Mouse (Mus musculus) limb, embryonic 15.5 days (tissue): Measurements from ENCODE around the gene Tbc1d17. TPM values are rescaled to one million over a fixed set of nuclear protein-coding genes. Genes with fewer than 3 reads are reported as not detected.

Source experiments
- ATAC-seq: fragments of 200-750 bp; cut with Nextera tagmentation; 2 replicates; pipeline ENCODE4 v1.8.0; 2017; ENCODE audit warnings: low read depth, moderate TSS enrichment; ENCODE audit not compliant: insufficient number of reproducible peaks, low FRiP score, low TSS enrichment
- H3K27ac ChIP-seq: fragments of 300-500 bp; sonication (generic); 2 replicates; pipeline ENCODE4 v1.5.1; 2015; ENCODE audit warnings: moderate library complexity, mild to moderate bottlenecking, inconsistent platforms
- H3K27me3 ChIP-seq: fragments of 300-500 bp; sonication (generic); 2 replicates; pipeline ENCODE4 v1.6.1; 2015; ENCODE audit warnings: inconsistent platforms
- H3K36me3 ChIP-seq: fragments of 300-500 bp; sonication (generic); 2 replicates; pipeline ENCODE4 v1.6.1; 2015; ENCODE audit warnings: inconsistent platforms
- H3K4me1 ChIP-seq: fragments of 300-500 bp; sonication (generic); 2 replicates; pipeline ENCODE4 v1.6.1; 2015; ENCODE audit warnings: inconsistent platforms
- H3K4me2 ChIP-seq: fragments of 300-500 bp; sonication (generic); 2 replicates; pipeline ENCODE4 v1.6.1; 2015; ENCODE audit warnings: mild to moderate bottlenecking, inconsistent platforms
- H3K4me3 ChIP-seq: fragments of 300-500 bp; sonication (generic); 2 replicates; pipeline ENCODE4 v1.5.1; 2015; ENCODE audit warnings: mild to moderate bottlenecking, inconsistent platforms
- H3K9ac ChIP-seq: fragments of 300-500 bp; sonication (generic); 2 replicates; pipeline ENCODE4 v1.6.1; 2015; ENCODE audit warnings: inconsistent platforms
- H3K9me3 ChIP-seq: fragments of 300-500 bp; sonication (generic); 2 replicates; pipeline ENCODE4 v1.6.1; 2016; ENCODE audit warnings: inconsistent platforms
- WGBS: fragments of 180-500 bp; shearing (Covaris S2); methylation state at CpG from one replicate; pipeline ENCODE4 v1.1.7; 2015; 5-methylcytosine and 5-hydroxymethylcytosine counted together
- polyA plus RNA-seq: library from polyadenylated mRNA; unstranded; fragments of >200 nt; fragmentation: Nextera tagmentation; extraction: Ambion mirVana; gene quantifications from 2 replicates; pipeline ENCODE4 v1.2.1, GENCODE M21; 2015

Gene Tbc1d17
- polyA plus RNA-seq, 1 experiment from 2014 or later, result 82.6 TPM

- WGBS, result under 1% methylated on average over 41 of the region's 41 CpGs
- H3K4me3 ChIP-seq, result peak overlapping the region; percentile 72
- peak; percentile 77 for ATAC-seq
Observed at GRCm38 (mm10) chr7:44849416-44850111, 685 bp upstream of the Tbc1d17 start.

GRCm38 (mm10) chr7:44847772-44848171 lies 1.1 kb downstream of the Tbc1d17 start:
- Histone ChIP-seq H3K4me3 (peak overlapping the region; percentile 72), H3K4me1 (peaks cover 36% of the 10 kb centered on the region), H3K9ac (no peak overlapping the region), H3K4me2 (peak overlapping the region; percentile 84), H3K27ac (peak overlapping the region; percentile 100; the same call in 1 of the 2 replicates), H3K9me3 (no peaks in the 10 kb centered on the region), H3K36me3 (peaks cover 57% of the 10 kb centered on the region), H3K27me3 (no peaks in the 10 kb centered on the region)
- WGBS, result 64% methylated on average over 5 of the region's 5 CpGs
- no peak for ATAC-seq

More at GRCm38 (mm10) chr7:44849416-44850111, 685 bp upstream of the Tbc1d17 start:
- Histone ChIP-seq H3K4me1 (peaks cover 53% of the 10 kb centered on the region), H3K36me3 (peaks cover 44% of the 10 kb centered on the region), H3K9me3 (no peaks in the 10 kb centered on the region), H3K4me2 (peak overlapping the region; percentile 84), H3K27ac (peak overlapping the region; percentile 100), H3K9ac (peak overlapping the region; percentile 64), H3K27me3 (no peaks in the 10 kb centered on the region)

GRCm38 (mm10) chr7:44846804-44847203 lies 2.1 kb downstream of the Tbc1d17 start:
- H3K27ac ChIP-seq, result no peak overlapping the region
- H3K36me3 ChIP-seq, result peaks cover 58% of the 10 kb centered on the region
- H3K9me3 ChIP-seq, result no peaks in the 10 kb centered on the region
- H3K27me3 ChIP-seq, result peaks cover 7% of the 10 kb centered on the region; the same call in 1 of the 2 replicates
- no peak overlapping the region for H3K4me3 ChIP-seq
- no peak for ATAC-seq
- whole genome bisulfite sequencing, result 86% methylated on average over 7 of the region's 7 CpGs
- no peak overlapping the region for H3K4me2 ChIP-seq
- H3K4me1 ChIP-seq, result peaks cover 28% of the 10 kb centered on the region
- no peak overlapping the region for H3K9ac ChIP-seq

GRCm38 (mm10) chr7:44845006-44845405 lies 3.9 kb downstream of the Tbc1d17 start:
- Histone ChIP-seq H3K9ac (no peak overlapping the region), H3K27me3 (peaks cover 25% of the 10 kb centered on the region; the same call in 1 of the 2 replicates), H3K27ac (no peak overlapping the region), H3K4me2 (no peak overlapping the region), H3K4me3 (no peak overlapping the region), H3K4me1 (peaks cover 18% of the 10 kb centered on the region), H3K9me3 (no peaks in the 10 kb centered on the region), H3K36me3 (peaks cover 68% of the 10 kb centered on the region)
- no peak for ATAC-seq
- WGBS, result 93% methylated on average over 10 of the region's 10 CpGs

- H3K9me3 ChIP-seq, result no peaks in the 10 kb centered on the region
- WGBS, result 88% methylated on average over 8 of the region's 8 CpGs
- peaks cover 67% of the 10 kb centered on the region for H3K36me3 ChIP-seq
- H3K4me3 ChIP-seq, result no peak overlapping the region
- H3K27me3 ChIP-seq, result peaks cover 38% of the 10 kb centered on the region
- no peak overlapping the region for H3K4me2 ChIP-seq
- ATAC-seq, result no peak
- peaks cover 19% of the 10 kb centered on the region for H3K4me1 ChIP-seq
- no peak overlapping the region for H3K27ac ChIP-seq
- H3K9ac ChIP-seq, result no peak overlapping the region
Observed at GRCm38 (mm10) chr7:44841825-44842463, 6.9 kb downstream of the Tbc1d17 start.

- Histone ChIP-seq H3K27ac (no peak overlapping the region), H3K36me3 (peaks cover 52% of the 10 kb centered on the region), H3K9me3 (no peaks in the 10 kb centered on the region), H3K9ac (no peak overlapping the region), H3K4me2 (peak overlapping the region; percentile 75; the same call in 1 of the 2 replicates), H3K4me1 (peaks cover 15% of the 10 kb centered on the region), H3K4me3 (peak overlapping the region; percentile 33), H3K27me3 (peaks cover 38% of the 10 kb centered on the region)
- 40% methylated on average over 14 of the region's 14 CpGs for WGBS
- ATAC-seq, result no peak
Observed at GRCm38 (mm10) chr7:44840426-44840825, 8.5 kb downstream of the Tbc1d17 start.

- Histone ChIP-seq H3K4me1 (peaks cover 15% of the 10 kb centered on the region), H3K9ac (peak overlapping the region; percentile 31), H3K27me3 (peaks cover 38% of the 10 kb centered on the region), H3K36me3 (peaks cover 44% of the 10 kb centered on the region), H3K9me3 (no peaks in the 10 kb centered on the region), H3K27ac (no peak overlapping the region), H3K4me2 (peak overlapping the region; percentile 75), H3K4me3 (peak overlapping the region; percentile 33)
- ATAC-seq, result peak; percentile 6; the same call in 1 of the 2 replicates
- 2% methylated on average over 58 of the region's 58 CpGs for WGBS
Observed at GRCm38 (mm10) chr7:44839491-44840191, 9.2 kb downstream of the Tbc1d17 start.

- WGBS, result 25% methylated on average over 11 of the region's 11 CpGs
- ATAC-seq, result no peak
- peak overlapping the region; percentile 31; the same call in 1 of the 2 replicates for H3K9ac ChIP-seq
Observed at GRCm38 (mm10) chr7:44839171-44839490, 9.7 kb downstream of the Tbc1d17 start.

GRCm38 (mm10) chr7:44838073-44838472 lies 10.8 kb downstream of the Tbc1d17 start:
- no peak overlapping the region for H3K27ac ChIP-seq
- H3K4me1 ChIP-seq, result peaks cover 21% of the 10 kb centered on the region
- ATAC-seq, result no peak
- H3K9ac ChIP-seq, result no peak overlapping the region
- WGBS, result 88% methylated on average over 6 of the region's 6 CpGs
- H3K4me3 ChIP-seq, result no peak overlapping the region
- H3K36me3 ChIP-seq, result peaks cover 28% of the 10 kb centered on the region
- H3K9me3 ChIP-seq, result no peaks in the 10 kb centered on the region
- no peak overlapping the region for H3K4me2 ChIP-seq
- peaks cover 38% of the 10 kb centered on the region for H3K27me3 ChIP-seq

More at GRCm38 (mm10) chr7:44839171-44839490, 9.7 kb downstream of the Tbc1d17 start:
- no peaks in the 10 kb centered on the region for H3K9me3 ChIP-seq
- no peak overlapping the region for H3K27ac ChIP-seq
- H3K36me3 ChIP-seq, result peaks cover 39% of the 10 kb centered on the region
- H3K4me2 ChIP-seq, result peak overlapping the region; percentile 75
- peaks cover 38% of the 10 kb centered on the region for H3K27me3 ChIP-seq
- peak overlapping the region; percentile 33 for H3K4me3 ChIP-seq
- peaks cover 16% of the 10 kb centered on the region for H3K4me1 ChIP-seq

- no peak overlapping the region for H3K27ac ChIP-seq
- no peak for ATAC-seq
- 84% methylated on average over 9 of the region's 9 CpGs for WGBS
- H3K36me3 ChIP-seq, result peaks cover 17% of the 10 kb centered on the region
- no peak overlapping the region for H3K4me3 ChIP-seq
- peaks cover 28% of the 10 kb centered on the region for H3K27me3 ChIP-seq
- no peaks in the 10 kb centered on the region for H3K9me3 ChIP-seq
- H3K4me2 ChIP-seq, result no peak overlapping the region
- no peak overlapping the region for H3K9ac ChIP-seq
- peaks cover 28% of the 10 kb centered on the region for H3K4me1 ChIP-seq
Observed at GRCm38 (mm10) chr7:44836423-44837053, 12.3 kb downstream of the Tbc1d17 start.

GRCm38 (mm10) chr7:44836016-44836404 lies 12.9 kb downstream of the Tbc1d17 start:
- Histone ChIP-seq H3K4me2 (no peak overlapping the region), H3K9ac (no peak overlapping the region), H3K27me3 (peaks cover 23% of the 10 kb centered on the region), H3K9me3 (no peaks in the 10 kb centered on the region), H3K36me3 (peaks cover 16% of the 10 kb centered on the region), H3K27ac (no peak overlapping the region), H3K4me3 (no peak overlapping the region), H3K4me1 (peaks cover 29% of the 10 kb centered on the region)
- WGBS, result 41% methylated on average over 3 of the region's 3 CpGs
- no peak for ATAC-seq
